7 mouse cellular contexts compared by ENCODE assay signal in the genomic region with DNA sequence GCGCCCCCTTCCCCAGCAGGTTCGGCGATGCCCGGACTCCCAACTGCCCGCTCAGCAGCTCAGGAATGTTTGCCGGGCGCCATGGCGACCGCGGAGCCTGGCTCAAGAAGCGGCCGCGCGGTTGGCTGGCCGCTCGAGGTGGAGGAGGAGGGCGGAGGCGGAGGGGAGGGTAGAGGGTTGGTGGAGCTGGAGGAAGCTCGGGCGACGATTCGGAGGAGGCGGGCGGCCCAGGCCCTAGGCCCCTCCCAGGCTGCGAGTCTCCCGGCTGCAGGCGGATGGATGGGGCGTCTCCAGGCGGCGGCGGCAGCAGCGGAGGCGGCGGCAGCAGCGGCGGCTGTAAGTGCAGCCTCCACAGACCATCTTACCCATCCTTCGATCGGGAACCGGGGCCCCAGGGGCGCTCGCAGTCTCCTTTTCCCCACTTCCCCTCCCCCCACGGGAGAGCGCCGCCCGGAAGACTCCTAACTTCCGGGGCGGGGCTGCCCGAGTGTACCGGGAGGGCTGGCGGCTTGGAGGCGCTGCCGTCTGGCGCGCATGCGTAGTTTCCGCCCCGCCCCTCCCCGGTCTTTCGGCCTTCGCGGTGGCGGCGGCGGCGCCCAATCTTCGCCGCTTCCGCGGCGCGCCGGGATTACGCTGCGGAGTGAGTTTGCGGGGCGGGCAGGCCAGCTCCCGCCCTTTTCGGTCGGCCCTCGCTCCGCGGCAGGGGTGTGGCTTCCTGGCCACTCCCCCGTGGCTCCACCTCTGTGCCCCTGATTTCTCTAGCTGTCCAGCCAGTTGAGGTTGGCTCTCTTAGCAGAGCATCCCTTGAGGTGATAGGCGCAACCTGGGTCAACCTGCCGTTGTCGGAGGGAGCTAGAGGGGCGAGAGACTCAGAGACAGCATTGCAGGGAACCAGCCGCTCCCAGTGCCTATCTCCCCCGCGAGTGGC. TPM values are rescaled to one million over a fixed set of nuclear protein-coding genes. Genes with fewer than 3 reads are reported as not detected.
DNase-seq lines count a peak whose midpoint lies in the region; ATAC-seq lines count a peak whose summit lies in the region.

Gene Mier1 (plus strand): TSS at position 207 of the 928 bp plus-strand sequence.
Gene Wdr78 (minus strand): TSS at position 372 of the 928 bp plus-strand sequence.

- peak within 1 kb of the TSS; percentile 68 for H3K9ac ChIP-seq in intestine, embryonic 15.5 days

- H3K4me3 ChIP-seq in intestine, embryonic 15.5 days (replicated peaks), result peak within 1 kb of the TSS; percentile 74
- peak within 1 kb of the TSS; percentile 85 for H3K4me3 ChIP-seq in midbrain, embryonic 10.5 days

- peak within 1 kb of the TSS; percentile 99 for H3K27ac ChIP-seq in intestine, embryonic 15.5 days
- H3K27ac ChIP-seq in midbrain, embryonic 10.5 days (replicated peaks), result peak within 1 kb of the TSS; percentile 99

- H3K9me3 ChIP-seq in intestine, embryonic 15.5 days, result no peaks in the 10 kb centered on the region
- H3K9me3 ChIP-seq in midbrain, embryonic 10.5 days (replicated peaks), result no peaks in the 10 kb centered on the region

- under 1% methylated on average over 87 of the region's 90 CpGs for WGBS in intestine, embryonic 15.5 days
- WGBS in midbrain, embryonic 10.5 days, result under 1% methylated on average over 73 of the region's 90 CpGs

- ATAC-seq in intestine, embryonic 15.5 days, result peak; percentile 99

- no peaks in the 10 kb centered on the region for H3K27me3 ChIP-seq in intestine, embryonic 15.5 days (replicated peaks)
- peaks cover 5% of the 10 kb centered on the region; the same call in 1 of the 2 replicates for H3K27me3 ChIP-seq in midbrain, embryonic 10.5 days (ENCODE audit: low read depth, poor library complexity, severe bottlenecking)

- peak within 1 kb of the TSS; percentile 71 for H3K4me2 ChIP-seq in intestine, embryonic 15.5 days (replicated peaks)

- no peaks in the 10 kb centered on the region for H3K36me3 ChIP-seq in intestine, embryonic 15.5 days
- H3K36me3 ChIP-seq in midbrain, embryonic 10.5 days, result peaks cover 25% of the 10 kb centered on the region

- peaks cover 18% of the 10 kb centered on the region for H3K4me1 ChIP-seq in intestine, embryonic 15.5 days (replicated peaks)
- H3K4me1 ChIP-seq in midbrain, embryonic 10.5 days, result peaks cover 56% of the 10 kb centered on the region

- intact Hi-C loops in gastrocnemius, postnatal 36 days (cut with DNase I), result loop anchor here (5.0 kb wide), 1 partner anchor 103 kb away; the partner anchor contains the start of gene Slc35d1
- intact Hi-C loops in left cerebral cortex, postnatal 25 days (cut with DNase I), result loop anchor here (5.0 kb wide), 1 partner anchor 98 kb away; no protein-coding TSS in a partner anchor

- peak; percentile 92 to 95 for DNase-seq in adrenal gland, adult 18-20 months (ENCODE audit: low spot score in 2 of 2)
- DNase-seq in embryo, embryonic 11 days, result peak; percentile 98
- peak; percentile 93 to 94 for DNase-seq in gastrocnemius, postnatal 36 days
- DNase-seq in left cerebral cortex, postnatal 25 days (ENCODE audit: low spot score in 2 of 2), result peak; percentile 96 to 97
- DNase-seq in midbrain, embryonic 10.5 days (ENCODE audit: low spot score), result peak; percentile 97
- peak; percentile 92 for DNase-seq in right cerebral cortex, postnatal 4 days

RNA-seq across cellular contexts. Expression of gene Mier1, which starts in this region (rescaled TPM):
- 10 to 100 TPM; 51.8 to 53.2 TPM for total RNA-seq in adrenal gland, adult 18-20 months (2021)
- total RNA-seq in gastrocnemius, postnatal 36 days (2021), result 10 to 100 TPM; 15.6 to 20.1 TPM
- 36.0 and 42.5 TPM in 2 replicates for polyA plus RNA-seq in intestine, embryonic 15.5 days (2015; fragmentation: Nextera tagmentation; extraction: Ambion mirVana)
- total RNA-seq in left cerebral cortex, postnatal 25 days (2021), result 10 to 100 TPM; 39.1 to 42.7 TPM
- polyA plus RNA-seq in midbrain, embryonic 10.5 days (2016; fragmentation: Nextera tagmentation; extraction: Ambion mirVana), result 31.0 and 32.7 TPM in 2 replicates

RNA-seq across cellular contexts. Expression of gene Wdr78, which starts in this region (rescaled TPM):
- 1 to 10 TPM; 3.5 to 6.3 TPM for total RNA-seq in adrenal gland, adult 18-20 months (2021)
- under 1 TPM; 0.44 to 0.87 TPM for total RNA-seq in gastrocnemius, postnatal 36 days (2021)
- 1.6 and 1.8 TPM in 2 replicates for polyA plus RNA-seq in intestine, embryonic 15.5 days (2015; fragmentation: Nextera tagmentation; extraction: Ambion mirVana)
- total RNA-seq in left cerebral cortex, postnatal 25 days (2021), result 10 to 100 TPM; 13.0 to 16.5 TPM
- 4.5 and 5.5 TPM in 2 replicates for polyA plus RNA-seq in midbrain, embryonic 10.5 days (2016; fragmentation: Nextera tagmentation; extraction: Ambion mirVana)

Comparison
In these comparisons a context has a peak if more than half of its experiments do, and no peak if none do; other contexts are left out.
1. Peak in every context shown above with its lines: DNase-seq, ATAC-seq, H3K4me3 ChIP-seq and H3K27ac ChIP-seq.